Mouse (Mus musculus): ENCODE results near the gene Tmem198. TPM values are rescaled to one million over a fixed set of nuclear protein-coding genes. Genes with fewer than 3 reads are reported as not detected.

The Tmem198 gene
- polyA plus RNA-seq, 1 experiment = 0.27 TPM

DNA sequence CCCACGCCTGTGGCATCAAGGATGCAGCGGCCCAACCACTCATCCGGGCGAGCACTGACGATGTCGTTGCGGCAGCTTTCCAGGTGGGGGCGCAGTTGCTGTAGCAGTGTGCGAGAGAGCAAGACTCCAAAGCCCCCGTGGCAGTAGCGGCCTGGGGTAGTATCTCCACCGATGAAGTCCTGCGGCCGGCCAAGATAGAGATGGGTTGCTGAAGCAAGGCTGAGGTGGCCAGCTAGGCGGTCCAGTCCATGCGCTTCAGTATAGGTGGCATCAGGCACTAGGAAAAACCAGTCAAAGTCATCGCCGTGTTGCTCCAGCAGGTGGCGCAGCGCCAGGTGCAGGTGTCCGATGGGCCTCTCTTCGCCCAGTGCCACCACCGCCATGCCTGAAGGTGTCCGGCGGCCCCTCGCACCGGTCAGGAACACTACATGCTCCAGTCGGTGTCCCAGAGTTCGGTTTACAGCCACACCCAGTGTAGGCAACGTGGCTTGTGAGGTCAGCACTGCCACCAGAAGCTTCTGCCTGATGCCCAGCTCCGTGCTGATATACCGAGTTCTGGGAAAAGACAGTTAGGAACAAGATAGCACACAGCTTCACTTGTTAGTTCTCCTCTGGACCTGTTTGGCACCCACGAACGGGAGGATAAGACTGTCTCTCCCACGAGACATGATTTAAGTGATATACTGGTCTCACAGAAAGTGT, 1.9 kb upstream of the Tmem198 start:
- peak; percentile 60 for TF ChIP-seq CTCF (IDR thresholded peaks at IDR 0.05; ENCODE audit: low read depth, low read length)
- no peak for TF ChIP-seq EP300 (IDR thresholded peaks at IDR 0.05; ENCODE audit: insufficient read depth, low read depth, low read length)
- TF ChIP-seq POLR2A (IDR thresholded peaks at IDR 0.05; ENCODE audit: insufficient read depth, low read length) = no peak
- Histone ChIP-seq H3K36me3 (ENCODE audit: control insufficient read depth, insufficient read depth, low read length, poor library complexity, severe bottlenecking) (peaks cover 16% of the 10 kb centered on the region), H3K9ac (ENCODE audit: low read depth, poor library complexity, severe bottlenecking) (no peak overlapping the region), H3K9me3 (replicated peaks; ENCODE audit: control insufficient read depth, insufficient read depth, low read length, poor library complexity, severe bottlenecking) (no peaks in the 10 kb centered on the region), H3K27me3 (ENCODE audit: control insufficient read depth, insufficient read depth, low read length, poor library complexity, severe bottlenecking) (no peaks in the 10 kb centered on the region), H3K4me3 (ENCODE audit: low read depth, low read length) (peak overlapping the region; percentile 24), H3K27ac (ENCODE audit: insufficient read depth, low read length) (no peak overlapping the region), H3K4me1 (ENCODE audit: control insufficient read depth, insufficient read depth, low read length) (no peaks in the 10 kb centered on the region)

GRCm38 (mm10) chr1:75477966-75478290, 1.4 kb upstream of the Tmem198 start:
- no peak for TF ChIP-seq CTCF (IDR thresholded peaks at IDR 0.05; ENCODE audit: low read depth, low read length)
- no peak for TF ChIP-seq EP300 (IDR thresholded peaks at IDR 0.05; ENCODE audit: insufficient read depth, low read depth, low read length)
- no peak for TF ChIP-seq POLR2A (IDR thresholded peaks at IDR 0.05; ENCODE audit: insufficient read depth, low read length)
- Histone ChIP-seq H3K4me1 (ENCODE audit: control insufficient read depth, insufficient read depth, low read length) (no peaks in the 10 kb centered on the region), H3K27ac (ENCODE audit: insufficient read depth, low read length) (no peak overlapping the region), H3K9ac (ENCODE audit: low read depth, poor library complexity, severe bottlenecking) (no peak overlapping the region; the same call in 1 of the 2 replicates), H3K27me3 (ENCODE audit: control insufficient read depth, insufficient read depth, low read length, poor library complexity, severe bottlenecking) (no peaks in the 10 kb centered on the region), H3K9me3 (replicated peaks; ENCODE audit: control insufficient read depth, insufficient read depth, low read length, poor library complexity, severe bottlenecking) (no peaks in the 10 kb centered on the region), H3K4me3 (ENCODE audit: low read depth, low read length) (no peak overlapping the region), H3K36me3 (ENCODE audit: control insufficient read depth, insufficient read depth, low read length, poor library complexity, severe bottlenecking) (peaks cover 16% of the 10 kb centered on the region)

GRCm38 (mm10) chr1:75478497-75478896, 835 bp upstream of the Tmem198 start:
- no peak overlapping the region for H3K27ac ChIP-seq (ENCODE audit: insufficient read depth, low read length)

GRCm38 (mm10) chr1:75479635-75479989, 280 bp downstream of the Tmem198 start:
- H3K27ac ChIP-seq (ENCODE audit: insufficient read depth, low read length) = no peak overlapping the region
- H3K4me1 ChIP-seq (ENCODE audit: control insufficient read depth, insufficient read depth, low read length) = no peaks in the 10 kb centered on the region
- H3K27me3 ChIP-seq (ENCODE audit: control insufficient read depth, insufficient read depth, low read length, poor library complexity, severe bottlenecking) = no peaks in the 10 kb centered on the region
- no peak for TF ChIP-seq POLR2A (IDR thresholded peaks at IDR 0.05; ENCODE audit: insufficient read depth, low read length)
- TF ChIP-seq EP300 (IDR thresholded peaks at IDR 0.05; ENCODE audit: insufficient read depth, low read depth, low read length) = no peak
- TF ChIP-seq CTCF (IDR thresholded peaks at IDR 0.05; ENCODE audit: low read depth, low read length) = no peak
- H3K4me3 ChIP-seq (ENCODE audit: low read depth, low read length) = peak overlapping the region; percentile 46
- H3K9me3 ChIP-seq (replicated peaks; ENCODE audit: control insufficient read depth, insufficient read depth, low read length, poor library complexity, severe bottlenecking) = no peaks in the 10 kb centered on the region
- peaks cover 13% of the 10 kb centered on the region for H3K36me3 ChIP-seq (ENCODE audit: control insufficient read depth, insufficient read depth, low read length, poor library complexity, severe bottlenecking)
- H3K9ac ChIP-seq (ENCODE audit: low read depth, poor library complexity, severe bottlenecking) = peak overlapping the region; percentile 19; the same call in 1 of the 2 replicates

More at GRCm38 (mm10) chr1:75478497-75478896, 835 bp upstream of the Tmem198 start:
- H3K9me3 ChIP-seq (replicated peaks; ENCODE audit: control insufficient read depth, insufficient read depth, low read length, poor library complexity, severe bottlenecking) = no peaks in the 10 kb centered on the region
- H3K27me3 ChIP-seq (ENCODE audit: control insufficient read depth, insufficient read depth, low read length, poor library complexity, severe bottlenecking) = no peaks in the 10 kb centered on the region
- H3K4me3 ChIP-seq (ENCODE audit: low read depth, low read length) = peak overlapping the region; percentile 82
- peak overlapping the region; percentile 89 for H3K9ac ChIP-seq (ENCODE audit: low read depth, poor library complexity, severe bottlenecking)
- TF ChIP-seq EP300 (IDR thresholded peaks at IDR 0.05; ENCODE audit: insufficient read depth, low read depth, low read length) (no peak), POLR2A (IDR thresholded peaks at IDR 0.05; ENCODE audit: insufficient read depth, low read length) (no peak), CTCF (IDR thresholded peaks at IDR 0.05; ENCODE audit: low read depth, low read length) (no peak)
- H3K36me3 ChIP-seq (ENCODE audit: control insufficient read depth, insufficient read depth, low read length, poor library complexity, severe bottlenecking) = peaks cover 16% of the 10 kb centered on the region
- H3K4me1 ChIP-seq (ENCODE audit: control insufficient read depth, insufficient read depth, low read length) = no peaks in the 10 kb centered on the region

GRCm38 (mm10) chr1:75480036-75480435, 704 bp downstream of the Tmem198 start:
- Histone ChIP-seq H3K9ac (ENCODE audit: low read depth, poor library complexity, severe bottlenecking) (peak overlapping the region; percentile 19; the same call in 1 of the 2 replicates), H3K27me3 (ENCODE audit: control insufficient read depth, insufficient read depth, low read length, poor library complexity, severe bottlenecking) (no peaks in the 10 kb centered on the region)

DNA sequence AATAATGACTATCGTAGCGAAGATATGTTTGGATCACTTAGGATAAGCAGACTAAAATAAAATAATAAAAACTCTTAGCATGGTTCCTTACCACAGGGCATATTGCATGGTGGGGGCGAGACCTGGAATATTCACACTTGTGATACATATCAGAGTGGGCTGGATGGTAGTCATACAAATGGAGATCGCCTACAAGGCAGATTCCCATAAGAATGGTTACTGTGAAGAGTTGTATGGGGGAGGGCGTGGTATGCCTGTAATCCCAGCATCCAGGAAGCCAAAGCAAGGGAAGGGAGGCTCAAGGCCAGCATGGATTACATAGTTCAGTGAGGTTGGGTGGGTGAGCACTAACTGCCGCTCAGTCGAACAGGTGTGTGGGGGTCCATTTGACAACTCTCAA, 1.4 kb downstream of the Tmem198 start:
- Histone ChIP-seq H3K9me3 (replicated peaks; ENCODE audit: control insufficient read depth, insufficient read depth, low read length, poor library complexity, severe bottlenecking) (no peaks in the 10 kb centered on the region), H3K4me1 (ENCODE audit: control insufficient read depth, insufficient read depth, low read length) (no peaks in the 10 kb centered on the region), H3K4me3 (ENCODE audit: low read depth, low read length) (no peak overlapping the region), H3K9ac (ENCODE audit: low read depth, poor library complexity, severe bottlenecking) (no peak overlapping the region), H3K36me3 (ENCODE audit: control insufficient read depth, insufficient read depth, low read length, poor library complexity, severe bottlenecking) (peaks cover 7% of the 10 kb centered on the region; the same call in 1 of the 2 replicates), H3K27ac (ENCODE audit: insufficient read depth, low read length) (no peak overlapping the region), H3K27me3 (ENCODE audit: control insufficient read depth, insufficient read depth, low read length, poor library complexity, severe bottlenecking) (peaks cover under 1% of the 10 kb centered on the region; the same call in 1 of the 2 replicates)
- TF ChIP-seq EP300 (IDR thresholded peaks at IDR 0.05; ENCODE audit: insufficient read depth, low read depth, low read length) = 0 out of 2 replicates have a peak, but pooled peaks have one; percentile 20
- no peak for TF ChIP-seq POLR2A (IDR thresholded peaks at IDR 0.05; ENCODE audit: insufficient read depth, low read length)

More at GRCm38 (mm10) chr1:75480036-75480435, 704 bp downstream of the Tmem198 start:
- H3K4me3 ChIP-seq (ENCODE audit: low read depth, low read length) = peak overlapping the region; percentile 46
- no peaks in the 10 kb centered on the region for H3K4me1 ChIP-seq (ENCODE audit: control insufficient read depth, insufficient read depth, low read length)
- TF ChIP-seq POLR2A (IDR thresholded peaks at IDR 0.05; ENCODE audit: insufficient read depth, low read length) (no peak), EP300 (IDR thresholded peaks at IDR 0.05; ENCODE audit: insufficient read depth, low read depth, low read length) (no peak), CTCF (IDR thresholded peaks at IDR 0.05; ENCODE audit: low read depth, low read length) (no peak)
- H3K36me3 ChIP-seq (ENCODE audit: control insufficient read depth, insufficient read depth, low read length, poor library complexity, severe bottlenecking) = peaks cover 13% of the 10 kb centered on the region; the same call in 1 of the 2 replicates
- H3K27ac ChIP-seq (ENCODE audit: insufficient read depth, low read length) = no peak overlapping the region
- no peaks in the 10 kb centered on the region for H3K9me3 ChIP-seq (replicated peaks; ENCODE audit: control insufficient read depth, insufficient read depth, low read length, poor library complexity, severe bottlenecking)
